Mouse (Mus musculus): Measurements from ENCODE around the gene Strn3.

- no peak for TF ChIP-seq CTCF (IDR thresholded peaks at IDR 0.05; ENCODE audit: insufficient read depth, low read length)
- no peak for TF ChIP-seq POLR2A (IDR thresholded peaks at IDR 0.05; ENCODE audit: borderline replicate concordance, extremely low read depth, low read depth, low read length)
These were observed 18.0 kb upstream of the Strn3 start for GRCm38 (mm10) chr12:51709741-51710140.

All from lung, adult 2 months (tissue).